Mouse (Mus musculus): ENCODE measurements around the gene Sox5.

The Sox5 gene

GRCm38 (mm10) chr6:144772175-144772918 is 9.4 kb downstream of the Sox5 start:
- in situ Hi-C loops (cut with MboI) = no loop called here

DNA sequence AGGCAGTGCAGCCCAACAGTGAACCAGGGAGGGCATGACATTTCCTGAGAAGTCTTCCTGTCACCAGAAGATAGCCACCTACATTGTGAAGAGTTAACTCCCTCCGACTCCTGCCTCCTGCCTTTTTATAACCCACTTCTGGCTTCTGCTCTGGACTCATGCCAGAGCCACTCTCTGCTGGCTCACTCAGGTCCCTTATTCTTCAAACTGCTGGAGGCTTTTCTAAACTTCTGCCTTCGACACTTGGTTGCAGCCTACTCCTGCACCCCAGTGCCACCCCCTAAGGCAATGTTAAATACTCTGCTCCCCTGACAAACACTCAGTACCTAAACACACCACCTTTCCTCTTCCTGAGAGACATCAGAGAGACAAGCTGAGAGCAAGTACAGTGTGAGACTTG is 12.7 kb downstream of the Sox5 start:
- in situ Hi-C loops (cut with MboI) = no loop called here

- in situ Hi-C loops (cut with MboI) = no loop called here
Measured at GRCm38 (mm10) chr6:144761902-144762301, 19.9 kb downstream of the Sox5 start.

- in situ Hi-C loops (cut with MboI) = no loop called here
Measured at GRCm38 (mm10) chr6:144759193-144759592, 22.6 kb downstream of the Sox5 start.

GRCm38 (mm10) chr6:144757414-144757813 is 24.4 kb downstream of the Sox5 start:
- in situ Hi-C loops (cut with MboI) = no loop called here

GRCm38 (mm10) chr6:144756444-144756843 is 25.3 kb downstream of the Sox5 start:
- in situ Hi-C loops (cut with MboI) = no loop called here

- in situ Hi-C loops (cut with MboI) = no loop called here
Measured at GRCm38 (mm10) chr6:144755304-144755703, 26.5 kb downstream of the Sox5 start.

- in situ Hi-C loops (cut with MboI) = no loop called here
Measured at GRCm38 (mm10) chr6:144754366-144754765, 27.4 kb downstream of the Sox5 start.

DNA sequence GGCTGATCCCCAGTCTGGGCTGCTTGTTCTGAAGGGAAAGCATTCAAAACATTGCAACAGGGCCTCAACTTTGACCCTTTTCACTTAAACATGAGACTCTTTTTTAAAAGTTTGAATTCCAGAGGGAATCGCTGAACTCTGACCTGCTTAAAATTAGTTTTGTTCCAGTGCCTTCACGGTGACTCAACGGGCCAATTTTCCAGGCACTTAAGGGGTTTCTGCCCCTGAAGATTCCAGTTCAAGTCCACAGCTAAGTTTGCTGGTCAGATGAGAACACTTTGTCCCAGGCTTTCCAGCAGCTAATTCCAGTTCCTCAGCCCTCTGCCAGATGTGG is 27.8 kb downstream of the Sox5 start:
- in situ Hi-C loops (cut with MboI) = no loop called here

- in situ Hi-C loops (cut with MboI) = no loop called here
Measured at GRCm38 (mm10) chr6:144753225-144753962, 28.4 kb downstream of the Sox5 start.

DNA sequence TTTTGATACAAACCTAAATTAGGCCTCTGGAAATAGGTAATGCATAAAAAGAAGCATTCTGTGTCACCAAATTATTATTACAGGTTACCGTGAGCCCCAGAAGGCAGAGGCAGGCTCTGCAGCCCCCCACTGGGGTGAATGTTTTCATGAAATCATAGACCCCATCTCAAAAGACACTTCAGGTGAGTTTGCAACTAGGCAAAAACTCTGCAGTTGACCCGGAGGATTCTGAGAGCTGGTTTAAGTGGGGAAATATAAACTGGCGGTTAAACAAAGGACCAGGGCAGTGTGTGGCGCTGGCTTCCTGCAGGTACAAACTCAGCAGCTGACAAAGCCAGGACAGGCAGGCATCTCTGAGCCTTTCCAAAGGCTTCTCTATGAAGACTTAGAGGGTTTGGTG is 30.2 kb downstream of the Sox5 start:
- in situ Hi-C loops (cut with MboI) = no loop called here

DNA sequence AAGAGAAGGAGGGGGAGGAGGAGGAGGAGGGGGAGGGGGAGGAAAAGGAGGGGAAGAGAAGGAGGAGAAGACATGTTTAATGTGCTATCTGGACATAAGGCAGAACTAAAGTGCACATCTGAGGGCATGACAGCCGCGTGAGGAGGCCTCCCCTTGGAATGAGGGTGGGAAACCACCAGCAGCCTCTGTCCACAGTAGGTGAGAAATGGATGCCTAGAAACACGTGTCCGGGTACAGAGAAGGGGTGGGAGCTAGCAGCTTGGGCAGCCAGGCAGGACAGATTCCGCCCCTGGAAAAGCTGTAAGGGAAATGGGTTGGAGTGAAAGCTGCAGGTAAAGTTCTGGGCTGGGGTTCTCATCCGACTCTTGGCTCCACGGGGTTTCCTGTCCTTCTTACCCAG is 31.6 kb downstream of the Sox5 start:
- in situ Hi-C loops (cut with MboI) = no loop called here

DNA sequence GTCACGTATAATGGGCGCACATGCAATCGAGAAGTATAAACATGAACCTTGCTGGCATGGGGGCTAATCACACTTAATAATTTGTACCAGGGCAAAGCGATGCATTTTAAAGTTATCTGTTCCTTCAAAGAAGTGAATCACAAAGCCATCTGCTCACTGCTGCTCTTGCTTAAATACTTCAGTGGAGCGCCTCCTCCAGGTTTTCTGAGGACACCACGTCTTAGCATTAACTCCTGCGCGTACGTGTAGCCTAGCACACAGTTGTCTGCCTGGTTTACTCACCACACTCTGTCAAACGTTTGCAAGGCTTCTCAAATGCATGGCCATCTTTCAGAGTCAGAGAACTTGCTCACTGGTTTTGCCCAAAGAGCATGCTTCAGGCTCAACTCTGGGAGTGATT is 35.3 kb downstream of the Sox5 start:
- in situ Hi-C loops (cut with MboI) = no loop called here

- in situ Hi-C loops (cut with MboI) = no loop called here
Measured at GRCm38 (mm10) chr6:144742559-144742958, 39.2 kb downstream of the Sox5 start.

GRCm38 (mm10) chr6:144741080-144741655 is 40.6 kb downstream of the Sox5 start:
- in situ Hi-C loops (cut with MboI) = no loop called here

DNA sequence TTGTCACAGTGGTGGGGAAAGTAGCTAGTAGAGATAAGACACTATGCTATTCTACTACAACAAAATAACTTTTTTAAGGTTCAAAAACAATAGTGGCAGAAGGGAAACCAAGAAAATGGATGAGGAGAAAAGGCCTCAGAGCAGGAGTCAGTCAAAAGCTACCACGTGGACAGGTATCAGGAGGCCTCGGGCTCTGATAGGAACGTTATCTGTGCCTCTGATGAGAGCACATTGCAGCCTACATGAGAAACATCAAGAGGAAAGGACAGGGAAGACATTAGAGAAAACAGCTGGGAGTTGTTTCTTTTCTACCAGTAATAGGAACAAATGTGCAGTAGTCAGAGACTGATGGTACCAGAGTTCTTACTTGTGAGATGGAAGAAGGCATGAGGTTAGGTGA is 41.4 kb downstream of the Sox5 start:
- in situ Hi-C loops (cut with MboI) = no loop called here

DNA sequence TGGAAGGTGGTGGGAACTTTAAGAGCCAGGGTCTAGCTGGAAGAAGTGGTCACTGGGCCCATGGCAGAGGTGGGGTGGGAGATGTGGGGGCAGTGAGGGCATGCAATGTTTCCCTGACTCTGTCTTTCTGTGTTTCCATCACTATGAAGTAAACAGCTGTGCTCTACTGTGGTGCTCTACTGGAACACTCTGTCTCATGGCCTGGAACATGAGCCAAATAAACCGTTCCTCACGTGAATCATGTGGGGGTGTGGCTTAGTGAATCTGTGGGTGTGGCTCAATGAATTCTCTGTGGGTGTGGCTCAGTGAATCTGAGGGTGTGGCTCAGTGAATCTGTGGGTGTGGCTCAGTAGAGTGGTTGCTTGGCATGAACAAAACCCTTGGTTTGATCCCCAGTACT is 42.0 kb downstream of the Sox5 start:
- in situ Hi-C loops (cut with MboI) = no loop called here

DNA sequence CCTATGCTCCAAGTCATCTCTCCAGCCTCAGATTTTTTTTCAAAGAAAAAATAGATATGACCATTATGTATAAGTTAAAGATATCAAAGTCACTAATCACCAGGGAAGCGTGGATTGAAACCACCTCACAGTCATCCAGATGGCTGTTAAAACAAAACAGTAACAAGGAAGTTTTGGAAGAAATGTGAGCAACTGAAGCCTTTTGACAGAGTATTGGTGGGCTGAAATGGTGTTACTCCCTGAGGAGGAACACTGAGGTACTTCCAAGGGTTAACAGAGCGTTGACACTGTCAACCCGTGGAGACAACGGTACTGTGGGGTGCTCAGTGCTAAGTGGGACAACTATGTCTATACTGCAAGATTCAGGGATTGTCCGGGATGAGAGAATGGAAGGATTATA is 44.0 kb downstream of the Sox5 start:
- in situ Hi-C loops (cut with MboI) = no loop called here

DNA sequence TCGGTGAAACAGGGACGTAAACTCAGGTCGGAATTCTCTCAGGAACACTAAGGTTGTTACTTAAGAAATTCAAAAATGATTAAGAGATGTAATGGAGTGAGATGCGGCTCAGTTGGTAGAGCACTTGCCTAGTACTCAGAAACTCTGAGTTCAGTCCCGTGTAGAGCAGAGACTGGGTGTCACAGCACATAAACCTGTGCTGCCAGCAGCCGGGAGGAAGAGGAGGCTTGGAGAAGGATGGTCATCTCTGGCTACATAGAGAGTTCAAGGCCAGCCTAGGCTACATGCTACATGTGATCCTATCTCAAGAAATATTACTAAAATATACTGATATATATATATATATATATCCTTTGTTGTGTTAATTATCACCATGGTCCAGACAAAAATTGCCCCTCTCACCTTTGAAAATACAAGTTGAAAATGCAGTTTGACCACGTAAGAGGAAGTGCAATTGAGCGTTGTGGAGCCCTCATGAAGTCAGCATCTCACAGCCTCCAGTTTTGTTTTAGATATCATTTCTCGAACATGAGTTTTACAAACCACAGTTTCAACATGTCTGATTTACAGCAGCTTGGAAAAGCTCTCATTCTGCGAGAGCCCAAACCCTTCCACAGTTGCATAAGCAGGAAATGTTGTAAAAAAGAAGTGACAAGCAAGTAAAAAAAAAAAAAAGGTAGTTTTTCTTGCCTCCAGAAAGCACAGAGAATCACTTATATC is 50.4 kb downstream of the Sox5 start:
- in situ Hi-C loops (cut with MboI) = no loop called here

DNA sequence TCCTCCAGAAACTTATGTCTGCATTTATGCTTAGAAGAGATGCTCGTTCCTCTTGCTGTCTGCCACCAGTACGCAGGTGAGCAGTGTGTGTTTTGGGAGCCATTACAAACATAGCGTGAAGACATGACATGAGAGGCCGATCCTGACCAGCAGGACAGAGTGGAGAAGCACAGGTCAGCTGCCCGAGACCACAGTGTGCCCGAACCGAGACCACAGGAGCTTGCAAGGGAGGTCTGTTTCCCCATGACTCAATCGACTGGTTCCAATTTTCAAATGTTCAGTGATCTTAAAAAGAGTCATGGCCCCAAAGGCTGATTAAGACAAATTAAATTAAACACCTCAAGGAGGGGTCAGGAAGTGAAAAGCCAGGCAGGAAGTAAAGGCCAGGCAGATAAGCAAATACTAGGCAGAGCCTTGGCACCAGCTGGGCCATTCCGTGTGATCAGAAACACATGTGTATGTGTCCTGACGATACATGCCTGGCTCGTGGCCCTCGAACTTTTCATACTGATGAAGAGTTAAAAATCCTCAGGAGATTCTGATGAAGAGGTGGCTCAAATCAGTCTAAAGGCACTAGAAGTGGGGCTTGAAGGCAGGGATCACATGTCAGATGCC is 58.1 kb downstream of the Sox5 start:
- in situ Hi-C loops (cut with MboI) = no loop called here

DNA sequence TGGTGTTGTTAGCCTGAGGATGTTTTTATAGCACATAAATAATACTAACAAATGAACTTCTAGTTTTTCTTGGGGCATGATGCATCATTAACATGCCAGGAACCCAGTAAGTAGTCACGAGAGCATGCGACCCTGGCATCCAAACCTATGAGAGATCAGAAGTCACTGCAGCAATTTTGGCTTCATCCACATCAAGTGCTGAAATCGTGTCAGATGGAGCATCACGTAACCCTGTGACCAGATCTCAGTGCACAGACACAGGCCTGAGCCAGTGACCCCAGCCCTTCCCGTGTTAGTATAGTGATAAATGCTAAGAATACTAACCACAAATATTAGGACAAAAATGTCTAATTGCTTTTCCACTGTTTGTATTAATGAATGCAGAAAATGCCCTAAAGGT is 58.8 kb downstream of the Sox5 start:
- in situ Hi-C loops (cut with MboI) = no loop called here

DNA sequence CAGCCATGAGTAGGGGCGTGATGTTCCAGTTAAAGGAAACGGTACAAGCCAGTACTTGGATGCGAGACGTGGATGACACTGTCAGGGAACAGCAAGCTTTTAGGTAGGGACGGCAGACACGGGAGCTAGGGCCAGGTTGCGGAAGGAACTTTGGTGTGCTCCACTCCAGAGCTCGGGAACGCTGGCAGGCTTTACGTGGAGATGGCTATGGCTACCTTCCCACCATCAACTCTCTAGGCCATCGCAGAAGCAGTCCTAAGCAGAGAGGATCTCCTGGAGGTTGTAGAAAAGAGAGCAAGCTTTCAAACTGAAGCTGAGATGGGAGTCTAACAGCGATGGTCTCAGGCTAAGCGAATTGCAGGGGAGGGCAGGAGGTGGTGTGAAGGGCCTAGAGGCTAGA is 60.9 kb downstream of the Sox5 start:
- in situ Hi-C loops (cut with MboI) = no loop called here

Data from mature B cell (primary cell).